Mouse (Mus musculus) limb, embryonic 12.5 days (tissue): ENCODE measurements around the gene Krtap10-10. TPM values are rescaled to one million over a fixed set of nuclear protein-coding genes. Genes with fewer than 3 reads are reported as not detected.
"Not testable (repeated sequence)": the region's sequence is repeated elsewhere in the genome, so short reads cannot be mapped to it uniquely, and the experiment has no call there.

ENCODE experiments used
- ATAC-seq: fragments of 200-750 bp; cut with Nextera tagmentation; 2 replicates; pipeline ENCODE4 v1.8.0; 2017; ENCODE audit warnings: low read depth, moderate TSS enrichment; ENCODE audit not compliant: insufficient number of reproducible peaks, insufficient read depth, low FRiP score, low TSS enrichment
- H3K27ac ChIP-seq: fragments of 300-500 bp; sonication (generic); 2 replicates; pipeline ENCODE4 v1.5.1; 2016; ENCODE audit warnings: mild to moderate bottlenecking, moderate library complexity
- H3K27me3 ChIP-seq: fragments of 300-500 bp; sonication (generic); 2 replicates; pipeline ENCODE4 v1.6.1; 2016; ENCODE audit warnings: mild to moderate bottlenecking, moderate library complexity
- H3K36me3 ChIP-seq: fragments of 300-500 bp; sonication (generic); 2 replicates; pipeline ENCODE4 v1.6.1; 2016; ENCODE audit warnings: mild to moderate bottlenecking, moderate library complexity
- H3K4me1 ChIP-seq: fragments of 300-500 bp; sonication (generic); replicated peaks from 2 replicates; pipeline ENCODE4 v1.6.1; 2016
- H3K4me2 ChIP-seq: fragments of 300-500 bp; sonication (generic); 2 replicates; pipeline ENCODE4 v1.6.1; 2016; ENCODE audit warnings: mild to moderate bottlenecking, moderate library complexity
- H3K4me3 ChIP-seq: fragments of 300-500 bp; sonication (generic); replicated peaks from 2 replicates; pipeline ENCODE4 v1.5.1; 2016; ENCODE audit warnings: mild to moderate bottlenecking
- H3K9ac ChIP-seq: fragments of 300-500 bp; sonication (generic); replicated peaks from 2 replicates; pipeline ENCODE4 v1.6.1; 2016; ENCODE audit warnings: mild to moderate bottlenecking, moderate library complexity
- H3K9me3 ChIP-seq: fragments of 300-500 bp; sonication (generic); 2 replicates; pipeline ENCODE4 v1.6.1; 2016; ENCODE audit warnings: mild to moderate bottlenecking, moderate library complexity
- WGBS: fragments of 180-500 bp; shearing (Covaris S2); methylation state at CpG from one replicate; pipeline ENCODE4 v1.1.7; 2016; 5-methylcytosine and 5-hydroxymethylcytosine counted together
- polyA plus RNA-seq: library from polyadenylated mRNA; unstranded; fragments of >200 nt; fragmentation: Nextera tagmentation; extraction: Ambion mirVana; gene quantifications from 2 replicates; pipeline ENCODE4 v1.2.1, GENCODE M21; 2016

Gene Krtap10-10
- not detected in 2 replicates for polyA plus RNA-seq

DNA sequence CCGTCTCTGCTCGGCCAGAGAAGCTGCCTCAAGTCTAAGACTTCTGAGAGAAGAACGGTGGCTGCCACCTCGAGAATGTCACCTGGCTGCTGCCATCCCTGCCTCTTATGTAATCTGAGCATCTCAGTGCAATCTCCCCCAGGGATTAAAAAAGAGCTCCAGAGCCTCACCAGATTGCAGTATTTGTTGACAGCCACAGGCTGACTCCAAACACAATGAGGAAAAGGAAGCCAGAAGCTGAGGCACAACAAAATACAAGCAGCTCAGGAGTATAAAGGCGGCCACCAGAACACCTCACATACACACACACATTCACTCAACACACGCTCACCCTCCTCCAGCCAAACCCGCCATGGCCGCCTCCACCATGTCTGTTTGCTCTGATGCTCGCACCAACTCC lies at the start of gene Krtap10-10:
TSS of gene Krtap10-10 (plus strand) at position 301 of the 400 bp plus-strand sequence.
- 80% methylated on average over 8 of the region's 9 CpGs for WGBS

DNA sequence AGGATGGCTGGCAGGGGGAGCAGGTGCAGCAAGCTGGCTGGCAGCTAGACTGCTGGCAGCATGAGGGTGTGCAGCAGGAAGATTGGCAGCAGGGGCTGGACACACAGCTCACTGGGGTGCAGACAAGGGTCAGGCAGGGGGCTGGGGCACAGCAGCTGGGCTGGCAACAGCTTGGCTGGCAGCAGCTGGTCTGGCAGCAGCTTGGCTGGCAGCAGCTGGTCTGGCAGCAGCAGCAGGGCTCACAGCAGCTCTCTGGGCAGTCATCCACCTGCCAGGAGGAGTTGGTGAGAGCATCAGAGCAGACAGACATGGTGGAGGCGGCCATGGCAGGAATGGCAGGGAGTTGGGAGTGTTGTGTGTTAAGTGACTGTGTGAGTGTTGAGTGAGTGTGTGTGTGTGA lies 47.9 kb upstream of the Krtap10-10 start, which contains the start of gene Gm7137:
TSS of gene Gm7137 (minus strand) at position 325 of the 400 bp plus-strand sequence.
- not testable (repeated sequence) for H3K4me3 ChIP-seq, H3K4me2 ChIP-seq, ATAC-seq, H3K27me3 ChIP-seq, H3K9me3 ChIP-seq, H3K36me3 ChIP-seq, H3K4me1 ChIP-seq, H3K27ac ChIP-seq, H3K9ac ChIP-seq
- WGBS = 42% methylated on average over 1 of the region's 1 CpGs

More for the DNA sequence above, at the start of gene Krtap10-10:
- ATAC-seq = no peak
- Histone ChIP-seq H3K4me2 (no peak within 1 kb of the TSS), H3K36me3 (no peaks in the 10 kb centered on the region), H3K27ac (no peak within 1 kb of the TSS), H3K4me3 (no peak within 1 kb of the TSS), H3K9me3 (0 out of 2 replicates have a peak, but pooled peaks cover 4% of the 10 kb centered on the region), H3K27me3 (no peaks in the 10 kb centered on the region), H3K4me1 (no peaks in the 10 kb centered on the region), H3K9ac (no peak within 1 kb of the TSS)

DNA sequence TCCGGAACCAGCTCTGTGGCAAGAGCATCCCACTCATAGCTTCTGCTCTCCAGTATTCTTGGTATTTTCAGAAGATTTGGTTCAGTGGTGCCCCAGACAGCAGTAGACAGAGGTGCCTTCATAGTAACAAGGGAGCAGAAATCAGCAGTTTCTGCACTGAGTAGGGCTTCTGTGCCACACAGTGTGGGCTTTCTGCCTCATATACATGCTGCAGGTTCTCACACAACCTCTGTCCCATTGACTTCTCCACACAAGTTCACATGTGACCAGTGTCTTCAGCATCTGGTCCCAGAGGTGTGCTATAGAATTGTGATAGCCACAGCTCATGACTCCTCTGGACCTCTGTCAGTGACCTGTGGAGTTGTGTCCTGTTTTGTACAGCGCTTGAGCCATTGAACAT lies 47.1 kb upstream of the Krtap10-10 start:
- 72% methylated on average over 2 of the region's 2 CpGs for WGBS
- Histone ChIP-seq H3K27me3 (no peaks in the 10 kb centered on the region), H3K4me2 (no peak overlapping the region), H3K4me3 (no peak overlapping the region), H3K27ac (no peak overlapping the region), H3K9me3 (no peaks in the 10 kb centered on the region), H3K9ac (no peak overlapping the region), H3K36me3 (no peaks in the 10 kb centered on the region), H3K4me1 (no peaks in the 10 kb centered on the region)
- ATAC-seq = no peak

DNA sequence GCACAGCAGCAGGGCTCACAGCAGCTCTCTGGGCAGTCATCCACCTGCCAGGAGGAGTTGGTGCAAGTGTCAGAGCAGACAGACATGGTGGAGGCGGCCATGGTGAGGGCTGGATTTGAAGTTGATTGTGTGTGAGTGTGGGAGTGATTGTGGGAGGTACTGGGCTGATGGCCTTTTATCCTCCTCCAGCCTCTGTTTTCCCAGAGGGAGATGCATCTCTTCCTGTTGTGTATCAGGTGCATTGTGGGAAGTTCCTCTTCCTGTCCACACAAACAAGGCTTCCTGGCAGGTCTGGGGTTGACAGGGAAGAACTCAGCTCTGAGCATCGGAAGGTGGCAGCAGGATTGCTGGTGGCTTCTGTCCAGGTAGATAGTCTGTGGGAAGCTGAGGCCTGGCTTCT lies 40.8 kb upstream of the Krtap10-10 start, which contains the start of gene Gm9639:
TSS of gene Gm9639 (minus strand) at position 101 of the 400 bp plus-strand sequence.
- ATAC-seq = no peak
- Histone ChIP-seq H3K4me3 (no peak within 1 kb of the TSS), H3K4me1 (peaks cover 17% of the 10 kb centered on the region), H3K27ac (no peak within 1 kb of the TSS), H3K36me3 (no peaks in the 10 kb centered on the region), H3K9me3 (no peaks in the 10 kb centered on the region), H3K27me3 (no peaks in the 10 kb centered on the region), H3K9ac (no peak within 1 kb of the TSS), H3K4me2 (no peak within 1 kb of the TSS)
- WGBS = 65% methylated on average over 2 of the region's 2 CpGs

DNA sequence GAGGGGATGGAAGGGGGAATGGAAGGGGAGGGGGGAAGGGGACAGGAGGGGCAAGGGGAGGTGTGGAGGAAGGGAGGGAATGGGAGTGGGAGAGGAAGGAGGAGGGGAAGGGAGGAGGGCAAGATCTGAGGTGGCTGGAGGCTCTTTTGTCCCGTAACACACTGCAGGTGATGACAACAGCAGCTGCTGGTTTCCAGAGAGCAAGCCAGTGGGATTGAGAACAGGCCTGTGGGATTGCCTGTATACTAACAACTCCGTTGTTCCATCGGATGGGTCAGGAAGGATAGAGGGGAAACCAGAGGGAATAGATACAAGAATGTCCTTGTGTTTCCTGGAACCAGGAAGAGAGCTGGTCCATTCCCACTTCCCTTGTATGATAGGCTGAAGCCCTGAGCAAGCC lies 38.1 kb upstream of the Krtap10-10 start:
- WGBS = 17% methylated on average over 3 of the region's 3 CpGs
- no peaks in the 10 kb centered on the region for H3K36me3 ChIP-seq
- H3K4me2 ChIP-seq = no peak overlapping the region
- no peak for ATAC-seq
- H3K27me3 ChIP-seq = no peaks in the 10 kb centered on the region
- peaks cover 17% of the 10 kb centered on the region for H3K4me1 ChIP-seq
- no peaks in the 10 kb centered on the region for H3K9me3 ChIP-seq
- H3K9ac ChIP-seq = no peak overlapping the region
- H3K27ac ChIP-seq = no peak overlapping the region
- no peak overlapping the region for H3K4me3 ChIP-seq

DNA sequence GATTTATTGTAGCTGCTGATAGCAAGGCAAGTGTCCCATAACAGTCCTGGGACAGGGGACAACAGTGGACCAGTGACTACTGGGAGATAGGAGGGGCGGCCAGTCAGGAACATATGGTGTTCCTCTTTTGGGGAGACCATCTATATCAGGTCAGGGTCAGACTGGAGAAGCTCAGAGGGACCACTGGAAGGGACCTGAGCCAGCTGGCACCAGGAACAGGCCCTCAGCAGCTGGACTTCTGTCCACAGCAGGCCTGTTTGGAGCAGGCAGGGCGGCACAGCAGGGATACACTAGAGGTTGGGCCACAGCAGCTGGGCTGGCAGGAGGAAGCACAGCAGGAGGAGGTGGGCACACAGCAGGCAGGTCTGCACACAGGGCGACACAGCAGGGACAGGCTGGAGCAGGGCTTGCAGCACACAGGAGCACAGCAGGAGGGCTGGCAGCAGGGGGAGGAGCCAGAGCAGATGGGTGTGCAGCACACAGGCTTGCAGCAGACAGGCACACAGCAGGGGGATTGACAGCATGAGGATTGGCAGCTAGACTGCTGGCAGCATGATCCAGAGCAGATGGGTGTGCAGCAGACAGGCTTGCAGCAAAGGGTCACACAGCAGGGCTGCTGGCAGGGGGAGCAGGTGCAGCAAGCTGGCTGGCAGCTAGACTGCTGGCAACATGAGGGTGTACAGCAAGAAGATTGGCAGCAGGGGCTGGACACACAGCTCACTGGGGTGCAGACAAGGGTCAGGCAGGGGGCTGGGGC lies 37.4 kb upstream of the Krtap10-10 start:
- not testable (repeated sequence) for ATAC-seq, H3K9ac ChIP-seq, H3K4me2 ChIP-seq, H3K27ac ChIP-seq, H3K27me3 ChIP-seq, H3K9me3 ChIP-seq, H3K4me3 ChIP-seq, H3K36me3 ChIP-seq
- WGBS = 35% methylated on average over 3 of the region's 3 CpGs
- peaks cover 17% of the 10 kb centered on the region for H3K4me1 ChIP-seq

DNA sequence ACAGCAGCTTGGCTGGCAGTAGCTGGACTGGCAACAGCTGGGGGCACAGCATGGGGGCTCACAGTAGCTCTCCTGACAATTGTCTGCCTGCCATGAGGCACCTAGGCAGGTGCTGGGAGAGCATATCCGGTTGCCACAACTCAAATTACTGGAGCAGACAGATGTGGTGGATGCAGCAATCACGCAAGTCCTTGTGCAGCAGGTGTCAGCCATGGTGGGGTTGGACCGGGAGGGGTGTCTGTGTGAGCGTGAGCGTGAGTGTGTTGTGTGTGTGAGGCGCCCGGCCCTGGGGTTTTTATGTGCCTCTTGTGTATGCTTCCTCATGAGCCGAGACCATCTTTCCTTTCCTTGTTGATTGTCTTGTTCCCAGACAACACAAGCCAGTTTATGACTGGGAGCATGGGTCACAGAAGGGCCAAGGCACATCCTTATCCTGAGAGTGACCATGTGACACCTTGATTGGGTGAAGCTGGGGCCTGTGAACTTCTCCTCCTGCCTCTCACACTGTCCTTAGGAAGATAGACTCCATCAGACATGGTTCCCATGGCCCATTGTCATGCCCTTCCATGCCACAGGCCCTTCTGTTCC lies 36.7 kb upstream of the Krtap10-10 start, which contains the start of gene Gm19668:
TSS of gene Gm19668 (minus strand) at position 213 of the 588 bp plus-strand sequence.
- ATAC-seq = no peak
- no peak within 1 kb of the TSS for H3K4me2 ChIP-seq
- no peaks in the 10 kb centered on the region for H3K36me3 ChIP-seq
- H3K27ac ChIP-seq = no peak within 1 kb of the TSS
- no peaks in the 10 kb centered on the region for H3K27me3 ChIP-seq
- 48% methylated on average over 8 of the region's 8 CpGs for WGBS
- H3K4me3 ChIP-seq = no peak within 1 kb of the TSS
- peaks cover 14% of the 10 kb centered on the region for H3K4me1 ChIP-seq
- H3K9me3 ChIP-seq = no peaks in the 10 kb centered on the region
- H3K9ac ChIP-seq = no peak within 1 kb of the TSS

DNA sequence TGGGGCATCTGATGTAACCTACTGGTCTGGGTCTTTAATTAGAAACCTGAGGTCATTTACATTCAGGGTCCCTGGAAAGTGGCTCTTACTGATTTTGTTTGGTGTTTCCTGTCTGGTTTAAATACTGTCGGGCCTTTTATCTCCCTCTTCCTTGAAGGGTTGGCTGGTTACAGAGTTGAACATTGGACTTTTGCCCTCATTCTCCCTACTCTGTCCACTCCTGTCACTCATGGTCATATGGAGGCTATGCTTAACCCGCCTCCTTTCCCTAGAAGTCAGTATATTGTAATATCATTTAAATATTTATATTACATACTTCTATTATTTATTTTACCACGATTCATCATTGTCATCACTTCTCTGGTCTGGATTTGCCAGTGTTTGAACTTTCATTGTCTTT lies 31.7 kb upstream of the Krtap10-10 start:
- H3K4me3 ChIP-seq = no peak overlapping the region
- no peak overlapping the region for H3K9ac ChIP-seq
- H3K27me3 ChIP-seq = no peaks in the 10 kb centered on the region
- no peak overlapping the region for H3K27ac ChIP-seq
- H3K4me2 ChIP-seq = no peak overlapping the region
- no peaks in the 10 kb centered on the region for H3K36me3 ChIP-seq
- peaks cover 2% of the 10 kb centered on the region; the same call in 1 of the 2 replicates for H3K9me3 ChIP-seq
- no peak for ATAC-seq
- 75% methylated on average over 3 of the region's 3 CpGs for WGBS
- H3K4me1 ChIP-seq = no peaks in the 10 kb centered on the region

DNA sequence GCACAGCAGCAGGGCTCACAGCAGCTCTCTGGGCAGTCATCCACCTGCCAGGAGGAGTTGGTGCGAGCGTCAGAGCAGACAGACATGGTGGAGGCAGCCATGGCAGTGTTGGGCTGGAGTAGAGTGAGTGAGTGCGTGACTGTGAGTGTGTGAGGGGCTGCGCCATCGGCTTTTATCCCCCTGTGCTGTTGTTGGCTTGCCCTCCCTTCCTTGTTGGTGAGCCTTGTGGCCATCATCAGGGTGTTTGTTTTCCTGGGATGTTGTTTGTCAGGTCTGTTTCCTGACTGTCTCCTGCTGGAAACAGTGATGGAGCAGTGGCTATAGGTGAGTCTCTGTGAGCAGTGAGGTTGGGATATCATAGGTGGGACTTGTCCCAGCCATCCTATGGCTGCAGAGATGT lies 24.0 kb upstream of the Krtap10-10 start, which contains the start of gene Gm9507:
TSS of gene Gm9507 (minus strand) at position 101 of the 400 bp plus-strand sequence.
- Histone ChIP-seq H3K27ac (no peak within 1 kb of the TSS), H3K9ac (no peak within 1 kb of the TSS), H3K4me2 (no peak within 1 kb of the TSS), H3K36me3 (no peaks in the 10 kb centered on the region), H3K9me3 (peaks cover 8% of the 10 kb centered on the region), H3K4me1 (no peaks in the 10 kb centered on the region), H3K27me3 (no peaks in the 10 kb centered on the region), H3K4me3 (no peak within 1 kb of the TSS)
- WGBS = 67% methylated on average over 5 of the region's 5 CpGs
- ATAC-seq = no peak

DNA sequence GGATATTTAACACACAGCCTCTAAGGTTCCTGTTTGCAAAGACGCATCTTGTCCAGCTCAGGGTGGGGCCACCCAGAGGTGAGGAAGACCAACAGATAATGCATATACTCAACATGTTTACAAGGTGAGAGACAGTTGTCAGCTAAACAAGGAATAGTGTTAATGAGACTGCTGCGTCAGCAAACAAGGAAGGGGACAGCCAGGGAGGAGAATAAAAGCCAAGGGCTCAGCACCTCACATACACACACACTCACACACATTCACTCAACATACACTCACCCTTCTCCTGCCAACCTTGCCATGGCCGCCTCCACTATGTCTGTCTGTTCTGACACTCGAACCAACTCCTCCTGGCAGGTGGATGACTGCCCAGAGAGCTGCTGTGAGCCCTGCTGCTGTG lies 21.4 kb upstream of the Krtap10-10 start, which contains the start of gene Gm2696:
TSS of gene Gm2696 (plus strand) at position 301 of the 400 bp plus-strand sequence.
- Histone ChIP-seq H3K9ac (no peak within 1 kb of the TSS), H3K4me2 (no peak within 1 kb of the TSS), H3K36me3 (no peaks in the 10 kb centered on the region), H3K4me1 (0 out of 2 replicates have a peak, but pooled peaks cover 2% of the 10 kb centered on the region), H3K27me3 (no peaks in the 10 kb centered on the region), H3K27ac (no peak within 1 kb of the TSS), H3K9me3 (peaks cover 5% of the 10 kb centered on the region), H3K4me3 (no peak within 1 kb of the TSS)
- ATAC-seq = no peak
- 50% methylated on average over 4 of the region's 4 CpGs for whole genome bisulfite sequencing

DNA sequence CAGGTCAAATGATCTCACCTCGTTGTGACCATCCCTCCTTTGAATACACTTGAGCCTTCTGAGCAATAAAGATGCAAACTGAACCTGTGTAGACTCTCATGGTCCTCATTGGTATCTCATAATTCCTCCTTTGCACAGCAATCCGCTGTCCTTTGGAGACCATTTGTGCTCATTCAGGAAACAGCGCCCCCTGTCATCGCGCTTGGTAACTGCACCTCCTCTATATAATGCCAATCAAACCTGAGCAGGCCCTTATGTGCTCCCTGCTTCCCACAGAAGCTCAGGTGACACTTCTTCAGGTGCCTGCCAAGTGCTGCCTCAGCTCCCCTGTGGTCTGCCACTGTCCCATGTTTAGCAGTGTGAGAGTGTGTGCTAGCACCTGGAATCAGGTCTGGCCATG lies 20.2 kb upstream of the Krtap10-10 start:
- no peak overlapping the region for H3K4me2 ChIP-seq
- H3K4me1 ChIP-seq = 0 out of 2 replicates have a peak, but pooled peaks cover 3% of the 10 kb centered on the region
- no peak overlapping the region for H3K9ac ChIP-seq
- no peak overlapping the region for H3K27ac ChIP-seq
- no peaks in the 10 kb centered on the region for H3K27me3 ChIP-seq
- H3K36me3 ChIP-seq = no peaks in the 10 kb centered on the region
- 32% methylated on average over 5 of the region's 5 CpGs for WGBS
- no peak for ATAC-seq
- no peaks in the 10 kb centered on the region for H3K9me3 ChIP-seq
- no peak overlapping the region for H3K4me3 ChIP-seq
